Mouse (Mus musculus): ENCODE measurements at regions not wholly inside any gene's neighbourhood (a gene's known extent, or its start where the extent isn't known, plus 50 kb on each side); places are given as distances from the start of the nearest gene placed in this dataset.

GRCm38 (mm10) chr10:126619970-126620369, 281.2 kb downstream of the Atp23 start:
- TF ChIP-seq CTCF (IDR thresholded peaks at IDR 0.05) (no peak), POLR2A (IDR thresholded peaks at IDR 0.05; ENCODE audit: insufficient read depth, low read depth, low read length) (no peak), EP300 (IDR thresholded peaks at IDR 0.05; ENCODE audit: insufficient read depth, low read depth, low read length) (no peak)

All from heart, adult 2 months (tissue).